Mouse (Mus musculus): ENCODE measurements around the gene Tnf.

Tnf gene

GRCm38 (mm10) chr17:35201128-35201527 is 679 bp downstream of the Tnf start:
- in situ Hi-C loops (cut with MboI, MseI) = loop anchor here (25.0 kb wide), 1 partner anchor 811 kb away; the partner anchor contains the start of gene H2-T24

GRCm38 (mm10) chr17:35200398-35200797 is 1.4 kb downstream of the Tnf start:
- in situ Hi-C loops (cut with MboI, MseI) = loop anchor here (25.0 kb wide), 1 partner anchor 812 kb away; the partner anchor contains the start of gene H2-T24

DNA sequence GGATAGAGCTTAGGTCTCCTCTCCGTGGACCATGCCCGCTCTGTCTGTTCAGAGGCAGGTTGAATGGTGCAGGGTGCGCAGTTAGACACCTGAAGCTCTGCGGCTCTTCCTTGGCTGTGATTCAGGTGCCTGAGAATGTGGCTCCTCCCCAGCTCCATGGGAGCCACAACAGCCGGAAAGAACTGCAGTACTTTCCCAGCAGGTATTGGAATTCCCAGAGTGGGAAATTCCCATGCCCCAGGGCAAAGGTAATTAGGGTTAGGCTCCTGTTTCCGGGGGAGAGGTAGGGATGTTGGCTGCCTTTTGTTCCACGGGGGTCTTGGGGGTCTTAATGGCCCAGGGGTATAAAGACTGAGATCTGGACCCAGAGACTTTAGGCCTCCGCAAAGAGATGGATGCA is 2.9 kb downstream of the Tnf start:
- in situ Hi-C loops (cut with MboI, MseI) = loop anchor here (5.0 kb wide), 1 partner anchor 33 kb away; the partner anchor contains the start of gene Atp6v1g2

- in situ Hi-C loops (cut with MboI, MseI) = loop anchor here (5.0 kb wide), 1 partner anchor 34 kb away; the partner anchor contains the start of gene Atp6v1g2
Observed at GRCm38 (mm10) chr17:35198029-35198428, 3.8 kb downstream of the Tnf start.

GRCm38 (mm10) chr17:35197126-35197525 is 4.7 kb downstream of the Tnf start:
- in situ Hi-C loops (cut with MboI, MseI) = loop anchor here (5.0 kb wide), 1 partner anchor 35 kb away; the partner anchor contains the start of gene Atp6v1g2

DNA sequence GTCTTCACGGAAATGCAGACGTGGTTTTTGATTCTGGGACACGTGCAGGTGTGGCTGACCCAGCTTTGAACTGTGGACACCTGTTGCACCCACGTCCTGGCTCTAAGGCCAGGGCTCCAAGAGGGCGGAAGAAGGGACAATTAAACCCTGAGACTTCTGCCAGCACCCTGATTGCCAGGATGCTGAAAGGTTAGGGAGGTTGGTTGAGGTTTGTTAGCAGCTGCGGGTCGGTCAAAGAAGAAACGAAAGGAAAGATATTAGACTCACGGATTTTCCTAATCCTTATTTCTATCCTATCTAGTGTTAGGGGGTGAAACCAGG is 5.5 kb downstream of the Tnf start:
- in situ Hi-C loops (cut with MboI, MseI) = loop anchor here (5.0 kb wide), 1 partner anchor 36 kb away; the partner anchor contains the start of gene Atp6v1g2

DNA sequence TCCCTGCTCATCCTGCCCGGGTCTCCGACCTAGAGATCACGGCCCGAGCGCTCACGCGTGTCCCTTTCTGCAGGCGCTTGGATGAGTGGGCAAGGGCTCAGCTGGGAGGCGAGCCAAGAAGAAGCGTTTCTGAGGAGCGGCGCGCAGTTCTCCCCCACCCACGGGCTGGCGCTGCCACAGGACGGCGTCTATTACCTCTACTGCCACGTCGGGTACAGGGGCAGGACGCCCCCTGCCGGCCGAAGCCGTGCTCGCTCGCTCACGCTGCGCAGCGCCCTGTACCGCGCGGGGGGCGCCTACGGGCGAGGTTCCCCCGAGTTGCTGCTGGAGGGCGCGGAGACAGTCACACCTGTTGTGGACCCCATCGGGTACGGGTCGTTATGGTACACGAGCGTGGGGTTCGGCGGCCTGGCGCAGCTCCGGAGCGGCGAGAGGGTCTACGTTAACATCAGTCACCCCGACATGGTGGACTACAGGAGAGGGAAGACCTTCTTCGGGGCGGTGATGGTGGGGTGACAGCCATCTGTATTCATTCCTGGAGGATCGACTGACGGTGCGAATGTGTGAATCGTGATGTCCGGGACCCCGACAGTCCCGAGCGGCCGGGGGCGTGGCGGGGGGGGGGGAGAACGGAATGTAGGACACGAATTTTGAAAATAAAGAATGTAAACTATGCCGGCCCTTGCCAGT is 6.0 kb downstream of the Tnf start:
- in situ Hi-C loops (cut with MboI, MseI) = loop anchor here (5.0 kb wide), 1 partner anchor 37 kb away; the partner anchor contains the start of gene Atp6v1g2

DNA sequence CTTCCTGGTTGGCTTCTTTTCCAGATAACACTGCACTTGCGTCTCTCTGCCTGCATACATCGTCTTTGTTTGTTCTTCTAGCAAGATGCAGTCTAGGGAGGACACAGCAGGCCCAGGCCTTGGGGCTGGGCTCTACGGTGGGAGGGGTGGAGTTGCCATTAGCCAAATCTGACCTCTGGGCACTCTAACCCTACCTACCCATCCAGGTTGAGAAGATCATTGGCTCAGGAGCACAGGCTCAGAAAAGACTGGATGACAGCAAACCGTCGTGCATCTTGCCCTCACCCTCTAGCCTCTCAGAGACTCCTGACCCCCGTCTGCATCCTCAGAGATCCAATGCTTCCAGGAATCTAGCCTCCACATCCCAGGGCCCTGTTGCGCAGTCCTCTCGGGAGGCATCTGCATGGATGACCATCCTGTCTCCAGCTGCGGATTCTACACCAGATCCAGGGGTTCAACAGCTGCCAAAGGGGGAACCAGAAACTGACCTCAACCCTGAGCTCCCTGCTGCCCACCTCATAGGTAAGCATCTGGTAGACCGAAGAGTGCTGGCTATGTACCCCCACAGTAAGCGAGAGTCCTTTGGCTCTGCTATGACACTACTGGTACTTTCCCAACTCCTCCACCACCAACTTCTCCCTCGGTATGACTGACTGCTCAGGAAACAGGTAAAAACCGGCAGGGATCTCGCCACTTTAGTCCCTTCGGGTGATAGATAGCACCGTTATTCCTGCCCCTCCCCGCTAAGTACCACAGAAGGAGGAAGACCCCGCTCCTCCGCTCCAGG is 6.8 kb downstream of the Tnf start:
- in situ Hi-C loops (cut with MboI, MseI) = loop anchor here (5.0 kb wide), 1 partner anchor 37 kb away; the partner anchor contains the start of gene Atp6v1g2

- in situ Hi-C loops (cut with MboI, MseI) = no loop called here
Observed at GRCm38 (mm10) chr17:35193881-35194843, 7.6 kb downstream of the Tnf start, which contains the start of gene Ltb. Gene Ltb (plus strand): TSS chr17:35194439.

DNA sequence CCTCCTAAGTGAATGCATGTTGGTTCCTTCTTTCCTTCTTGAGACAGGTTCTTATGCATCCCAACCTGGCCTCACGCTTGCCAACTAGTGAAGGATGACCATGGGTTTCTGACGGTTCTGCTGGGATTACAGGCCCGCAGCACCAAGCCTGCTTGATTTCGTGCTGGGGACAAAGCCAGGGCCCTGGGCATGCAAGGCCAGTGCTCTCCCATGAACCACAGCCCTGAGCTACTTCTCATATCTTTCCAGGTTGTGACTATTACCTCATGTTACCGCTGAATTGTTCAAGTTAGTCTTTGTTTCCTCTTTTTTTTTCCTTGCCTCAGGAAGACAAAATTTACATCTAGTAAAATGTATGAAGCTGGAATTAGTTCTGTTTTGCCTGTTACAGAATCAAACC is 8.9 kb downstream of the Tnf start:
- in situ Hi-C loops (cut with MboI, MseI) = no loop called here

GRCm38 (mm10) chr17:35191723-35192122 is 10.1 kb downstream of the Tnf start:
- in situ Hi-C loops (cut with MboI, MseI) = no loop called here

DNA sequence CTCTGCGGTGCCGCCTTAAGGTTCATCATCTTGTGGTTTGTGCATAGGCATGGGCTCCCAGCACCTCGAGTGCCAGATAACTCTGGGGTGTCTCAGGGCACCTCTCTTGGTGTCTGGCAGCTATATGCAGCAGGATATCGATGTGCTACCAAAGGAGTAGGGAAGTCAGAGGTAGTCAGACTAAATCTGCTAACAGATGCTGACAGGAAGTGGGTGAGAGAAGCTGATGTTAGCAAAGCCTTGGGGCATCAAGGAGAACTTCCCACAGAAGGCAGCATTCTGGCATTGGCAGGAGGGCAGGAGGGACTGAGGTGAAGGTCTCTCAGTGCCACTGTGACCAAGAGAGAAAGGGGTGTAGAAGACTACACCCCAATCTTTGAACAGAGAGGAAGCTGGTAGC is 11.7 kb downstream of the Tnf start:
- in situ Hi-C loops (cut with MboI, MseI) = no loop called here

DNA sequence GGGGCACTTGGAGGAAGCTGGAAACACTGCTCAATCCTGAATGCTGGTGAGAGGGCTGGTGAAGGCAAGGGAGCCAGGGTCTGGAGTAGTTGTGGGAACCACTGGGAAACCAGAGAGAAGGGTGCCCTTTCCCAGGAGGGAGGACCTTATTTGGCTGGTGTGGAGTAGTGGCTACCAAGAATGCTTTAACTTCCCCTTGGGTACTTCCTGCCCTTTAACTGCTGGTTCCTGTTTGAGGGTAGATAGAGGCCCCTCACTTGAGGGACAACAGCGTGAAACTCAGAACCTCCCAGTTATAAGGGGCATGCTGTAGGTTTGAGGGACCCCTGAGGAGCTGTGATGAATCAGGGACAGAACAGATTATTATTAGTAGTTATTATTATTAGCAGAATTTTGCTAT is 12.6 kb downstream of the Tnf start:
- in situ Hi-C loops (cut with MboI, MseI) = no loop called here

DNA sequence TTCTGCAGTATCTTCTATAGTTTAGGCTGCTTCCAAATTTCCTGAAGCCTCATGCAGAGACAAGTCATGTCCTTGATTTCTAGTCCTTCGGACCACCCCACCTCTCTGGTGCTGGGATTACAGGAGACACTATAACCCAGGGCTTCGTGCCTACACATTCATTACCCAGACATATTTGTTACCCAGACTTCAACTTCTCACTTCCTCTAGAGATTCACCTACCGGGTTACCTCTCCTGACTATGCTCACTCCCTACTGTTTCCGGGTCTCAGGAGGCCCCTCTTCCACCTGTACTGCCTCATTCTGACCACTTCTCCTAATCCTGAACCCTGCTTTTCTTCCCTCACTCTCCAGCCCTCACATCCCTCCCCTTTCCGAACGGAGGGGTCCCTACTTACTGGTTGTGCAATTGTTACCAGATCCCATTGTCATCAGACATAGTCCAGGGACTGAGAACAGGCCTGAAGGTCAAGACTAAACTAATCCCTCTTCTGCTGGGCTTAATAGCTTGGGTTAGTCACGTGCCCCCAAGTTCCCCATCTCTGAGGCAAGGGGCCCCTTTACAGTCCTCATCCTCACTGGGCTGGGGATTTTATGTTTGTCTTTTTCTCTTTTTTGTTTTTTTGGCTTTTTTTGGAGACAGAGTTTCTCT is 13.7 kb downstream of the Tnf start, which contains the start of gene Lst1:
Gene Lst1 (minus strand): TSS at position 481 of the 652 bp plus-strand sequence.
- in situ Hi-C loops (cut with MboI, MseI) = no loop called here

DNA sequence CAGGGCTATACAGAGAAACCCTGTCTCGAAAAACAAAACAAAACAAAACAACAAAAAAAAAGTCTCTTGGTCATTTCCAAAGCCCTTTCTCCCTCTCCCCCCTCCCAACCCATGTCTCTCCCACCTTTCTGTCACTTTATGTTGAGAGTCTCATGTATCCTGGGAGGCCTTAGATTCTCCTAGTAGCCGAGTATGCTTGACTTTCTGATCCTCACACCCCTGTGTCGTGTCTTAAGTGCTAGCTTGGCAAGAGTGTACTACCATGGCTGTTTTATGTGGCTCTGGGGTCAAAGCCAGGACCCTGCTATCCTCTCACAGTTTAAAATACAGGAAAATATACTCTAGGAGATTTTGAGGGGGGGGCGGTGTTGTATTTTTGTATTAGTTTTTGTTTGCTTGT is 14.5 kb downstream of the Tnf start:
- in situ Hi-C loops (cut with MboI, MseI) = no loop called here

- in situ Hi-C loops (cut with MboI, MseI) = no loop called here
Observed at GRCm38 (mm10) chr17:35186681-35187080, 15.1 kb downstream of the Tnf start.

GRCm38 (mm10) chr17:35185639-35186611 is 15.9 kb downstream of the Tnf start:
- in situ Hi-C loops (cut with MboI, MseI) = no loop called here

DNA sequence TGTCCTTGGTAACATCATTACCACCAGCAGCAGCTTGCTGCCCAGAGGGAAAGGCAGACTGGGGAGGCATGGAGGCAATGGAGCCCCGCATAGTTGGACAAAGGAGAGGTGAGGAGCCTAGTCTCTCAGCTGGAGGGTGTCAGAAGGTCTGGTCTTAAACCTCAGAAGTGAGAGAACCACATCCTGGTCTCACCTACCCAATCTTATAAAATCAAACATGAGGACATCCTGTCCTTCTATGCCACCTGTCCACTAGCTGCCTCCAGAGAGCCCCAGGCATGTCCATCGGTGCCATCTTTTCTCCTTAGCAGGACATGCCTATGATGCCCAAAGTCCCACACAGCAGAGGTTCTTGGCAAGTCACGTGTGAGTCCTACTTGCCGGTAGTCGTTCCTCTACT is 21.7 kb downstream of the Tnf start:
- in situ Hi-C loops (cut with MboI, MseI) = no loop called here

DNA sequence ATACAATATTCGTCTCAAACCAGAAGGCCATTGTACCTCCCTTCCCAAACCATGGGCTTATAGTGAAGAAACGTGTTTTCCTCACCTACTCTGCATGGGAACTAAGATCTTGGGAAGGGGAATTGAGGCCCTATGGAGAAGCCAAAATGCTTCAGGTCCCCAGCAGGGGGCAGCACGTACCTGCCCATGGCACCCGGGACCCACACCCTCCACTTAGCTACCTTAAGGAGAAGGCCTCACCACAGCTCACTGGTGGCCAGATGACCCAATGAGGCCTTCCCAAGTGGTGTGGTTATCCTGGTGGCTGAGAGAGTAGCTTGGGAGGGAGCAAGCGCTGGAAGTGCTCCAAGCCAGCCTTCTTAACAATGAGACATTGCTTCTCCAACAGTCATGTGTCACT is 23.3 kb downstream of the Tnf start:
- in situ Hi-C loops (cut with MboI, MseI) = no loop called here

- in situ Hi-C loops (cut with MboI, MseI) = no loop called here
Observed at GRCm38 (mm10) chr17:35175968-35176367, 25.8 kb downstream of the Tnf start, which contains the start of gene Aif1. Gene Aif1 (minus strand): TSS chr17:35176068.
